Mouse (Mus musculus): ENCODE measurements at regions not wholly inside any gene's neighbourhood (a gene's known extent, or its start where the extent isn't known, plus 50 kb on each side); places are given as distances from the start of the nearest gene placed in this dataset.

DNA sequence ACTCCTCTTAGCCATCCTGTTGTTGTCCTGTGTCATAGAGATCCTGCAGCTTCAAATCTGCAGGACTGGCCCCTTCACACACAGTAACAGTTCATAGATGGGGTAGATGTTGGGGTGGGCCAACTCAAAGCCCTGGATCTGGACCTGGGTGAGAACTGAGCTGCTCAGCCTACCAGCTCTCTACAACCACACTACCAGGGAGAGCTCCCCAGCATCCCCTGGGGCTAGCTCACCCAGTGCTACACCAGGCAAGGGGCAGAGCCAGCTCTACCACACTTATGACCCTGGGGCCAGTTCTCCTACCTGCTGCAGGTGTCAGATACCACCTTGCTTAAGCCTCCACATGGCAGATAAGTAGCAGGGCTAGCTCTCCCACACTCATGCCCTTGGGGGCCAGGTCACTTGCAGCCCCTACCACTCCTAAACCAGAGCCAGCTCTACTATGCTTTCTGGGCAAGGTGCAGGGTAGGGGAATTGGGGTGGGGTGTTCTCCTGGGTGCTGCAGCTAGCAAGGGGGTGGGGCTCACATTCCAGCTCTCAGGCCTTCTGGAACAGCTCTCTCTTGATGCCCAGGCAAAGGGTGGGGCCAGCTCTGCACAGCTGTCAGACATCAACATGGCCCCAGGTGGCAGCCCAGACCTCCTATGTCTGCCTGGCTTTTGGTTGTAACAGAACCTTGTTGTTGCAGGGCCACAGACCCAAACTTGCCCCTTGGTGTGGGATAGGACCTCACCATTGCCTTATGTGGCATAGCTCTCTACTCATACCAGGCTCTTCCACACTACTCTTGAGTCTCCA lies 62.4 kb upstream of the Tab2 start:
- no peak overlapping the region for H3K4me3 ChIP-seq
- H3K4me1 ChIP-seq, result peaks cover 15% of the 10 kb centered on the region
- no peak overlapping the region for H3K27ac ChIP-seq (replicated peaks)
- no peak overlapping the region for H3K4me2 ChIP-seq
- H3K36me3 ChIP-seq, result no peaks in the 10 kb centered on the region
- no peak for ATAC-seq (ENCODE audit: extremely low read depth, insufficient number of reproducible peaks, low FRiP score, low TSS enrichment)
- no peak overlapping the region for H3K9ac ChIP-seq
- H3K27me3 ChIP-seq (replicated peaks), result no peaks in the 10 kb centered on the region
- no peaks in the 10 kb centered on the region for H3K9me3 ChIP-seq

- Histone ChIP-seq H3K27me3 (replicated peaks) (no peaks in the 10 kb centered on the region), H3K9me3 (no peaks in the 10 kb centered on the region), H3K9ac (no peak overlapping the region), H3K4me2 (no peak overlapping the region), H3K27ac (replicated peaks) (no peak overlapping the region), H3K36me3 (no peaks in the 10 kb centered on the region), H3K4me3 (no peak overlapping the region), H3K4me1 (peaks cover 14% of the 10 kb centered on the region)
- no peak for ATAC-seq (ENCODE audit: extremely low read depth, insufficient number of reproducible peaks, low FRiP score, low TSS enrichment)
- WGBS, result 69% methylated on average over 2 of the region's 2 CpGs
These were observed 60.7 kb upstream of the Tab2 start for GRCm38 (mm10) chr10:8016741-8017140.

- H3K4me1 ChIP-seq, result peaks cover 18% of the 10 kb centered on the region
- H3K27me3 ChIP-seq (replicated peaks), result no peaks in the 10 kb centered on the region
- no peak overlapping the region for H3K9ac ChIP-seq
- ATAC-seq (ENCODE audit: extremely low read depth, insufficient number of reproducible peaks, low FRiP score, low TSS enrichment), result no peak
- no peak overlapping the region for H3K27ac ChIP-seq (replicated peaks)
- no peaks in the 10 kb centered on the region for H3K9me3 ChIP-seq
- H3K4me3 ChIP-seq, result no peak overlapping the region
- H3K4me2 ChIP-seq, result no peak overlapping the region
- 42% methylated on average over 4 of the region's 4 CpGs for WGBS
- H3K36me3 ChIP-seq, result no peaks in the 10 kb centered on the region
These were observed 55.7 kb upstream of the Tab2 start for GRCm38 (mm10) chr10:8011744-8012143.

DNA sequence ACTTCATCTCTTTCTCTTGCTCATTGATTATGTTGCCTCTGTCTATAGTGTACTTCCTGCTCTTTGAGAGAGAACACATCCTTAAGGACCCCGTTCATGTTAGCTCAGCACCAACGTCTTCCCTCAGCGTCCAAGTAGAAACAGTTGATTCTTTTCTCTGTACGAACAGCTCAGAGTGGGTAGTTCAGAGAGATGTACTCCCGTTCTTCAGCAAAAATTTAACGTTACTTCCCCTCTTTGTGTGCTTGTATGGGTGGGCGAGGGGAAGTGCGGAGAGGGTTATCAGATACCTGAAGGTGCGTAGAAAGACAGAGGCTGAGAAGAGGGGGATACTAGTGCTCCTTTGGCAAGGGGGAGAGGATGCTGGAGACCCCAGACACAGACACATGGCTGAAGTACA lies 55.1 kb upstream of the Tab2 start:
- Histone ChIP-seq H3K27me3 (replicated peaks) (no peaks in the 10 kb centered on the region), H3K36me3 (no peaks in the 10 kb centered on the region), H3K4me1 (peaks cover 17% of the 10 kb centered on the region), H3K9me3 (no peaks in the 10 kb centered on the region), H3K9ac (no peak overlapping the region), H3K4me2 (no peak overlapping the region), H3K27ac (replicated peaks) (no peak overlapping the region), H3K4me3 (no peak overlapping the region)
- 69% methylated on average over 9 of the region's 9 CpGs for WGBS
- ATAC-seq (ENCODE audit: extremely low read depth, insufficient number of reproducible peaks, low FRiP score, low TSS enrichment), result no peak

DNA sequence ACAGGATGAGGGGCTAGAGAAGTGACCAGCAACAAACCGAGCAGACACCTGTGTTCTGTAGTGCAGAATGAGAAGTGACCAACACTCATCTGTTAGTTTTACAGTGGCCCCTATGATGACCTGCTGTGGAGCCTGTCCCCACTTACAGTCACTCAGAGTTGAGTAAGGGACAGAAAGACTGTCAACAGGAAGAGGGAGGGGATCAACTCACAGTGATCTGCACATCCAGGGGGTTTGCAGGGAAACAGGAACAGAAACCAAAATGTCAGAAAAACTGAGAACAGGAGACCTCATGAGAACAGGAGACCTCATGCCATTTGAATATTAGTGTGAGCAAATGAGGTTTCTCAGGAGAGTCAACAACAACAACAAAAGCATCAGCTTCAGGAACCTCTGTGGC lies 53.8 kb upstream of the Tab2 start:
- H3K4me2 ChIP-seq, result no peak overlapping the region
- no peaks in the 10 kb centered on the region for H3K36me3 ChIP-seq
- H3K4me3 ChIP-seq, result no peak overlapping the region
- 73% methylated on average over 1 of the region's 1 CpGs for WGBS
- no peak for ATAC-seq (ENCODE audit: extremely low read depth, insufficient number of reproducible peaks, low FRiP score, low TSS enrichment)
- no peak overlapping the region for H3K9ac ChIP-seq
- H3K9me3 ChIP-seq, result no peaks in the 10 kb centered on the region
- H3K27ac ChIP-seq (replicated peaks), result no peak overlapping the region
- no peaks in the 10 kb centered on the region for H3K27me3 ChIP-seq (replicated peaks)
- H3K4me1 ChIP-seq, result peaks cover 11% of the 10 kb centered on the region; the same call in 1 of the 2 replicates

- H3K9ac ChIP-seq, result no peak overlapping the region
- H3K27me3 ChIP-seq (replicated peaks), result no peaks in the 10 kb centered on the region
- 52% methylated on average over 3 of the region's 3 CpGs for WGBS
- H3K36me3 ChIP-seq, result no peaks in the 10 kb centered on the region
- H3K4me1 ChIP-seq, result peaks cover 7% of the 10 kb centered on the region; the same call in 1 of the 2 replicates
- H3K4me3 ChIP-seq, result no peak overlapping the region
- no peak overlapping the region for H3K4me2 ChIP-seq
- ATAC-seq (ENCODE audit: extremely low read depth, insufficient number of reproducible peaks, low FRiP score, low TSS enrichment), result no peak
- H3K27ac ChIP-seq (replicated peaks), result no peak overlapping the region
- H3K9me3 ChIP-seq, result 0 out of 2 replicates have a peak, but pooled peaks cover 8% of the 10 kb centered on the region
These were observed 51.9 kb upstream of the Tab2 start for GRCm38 (mm10) chr10:8007990-8008368.

GRCm38 (mm10) chr10:8007286-8007989 lies 51.4 kb upstream of the Tab2 start:
- no peak overlapping the region for H3K4me3 ChIP-seq
- 0 out of 2 replicates have a peak, but pooled peaks cover 8% of the 10 kb centered on the region for H3K9me3 ChIP-seq
- H3K27ac ChIP-seq (replicated peaks), result no peak overlapping the region
- ATAC-seq (ENCODE audit: extremely low read depth, insufficient number of reproducible peaks, low FRiP score, low TSS enrichment), result no peak
- H3K4me2 ChIP-seq, result no peak overlapping the region
- H3K4me1 ChIP-seq, result peaks cover 7% of the 10 kb centered on the region; the same call in 1 of the 2 replicates
- no peak overlapping the region for H3K9ac ChIP-seq
- no peaks in the 10 kb centered on the region for H3K36me3 ChIP-seq
- no peaks in the 10 kb centered on the region for H3K27me3 ChIP-seq (replicated peaks)
- WGBS, result 71% methylated on average over 5 of the region's 5 CpGs
